Mouse (Mus musculus): ENCODE results near the gene Myl4. TPM values are rescaled to one million over a fixed set of nuclear protein-coding genes. Genes with fewer than 3 reads are reported as not detected.
"Not testable (repeated sequence)": the region's sequence is repeated elsewhere in the genome, so short reads cannot be mapped to it uniquely, and the experiment has no call there.

Gene Myl4
- polyA plus RNA-seq, 1 experiment, result 3.4 TPM

GRCm38 (mm10) chr11:104549438-104550405 is 741 bp upstream of the Myl4 start:
- peak; percentile 55 for DNase-seq (ENCODE audit: low read depth)
- no peak for TF ChIP-seq CTCF (IDR thresholded peaks at IDR 0.05; ENCODE audit: borderline replicate concordance, extremely low read depth, insufficient read depth, insufficient read length)

GRCm38 (mm10) chr11:104558065-104558464 is 7.6 kb downstream of the Myl4 start:
- TF ChIP-seq POLR2A (IDR thresholded peaks at IDR 0.05; ENCODE audit: borderline replicate concordance, extremely low read depth, insufficient read depth, insufficient read length, poor library complexity, severe bottlenecking) (no peak), CTCF (IDR thresholded peaks at IDR 0.05; ENCODE audit: borderline replicate concordance, extremely low read depth, insufficient read depth, insufficient read length) (no peak)
- no peak for DNase-seq (ENCODE audit: low read depth)

GRCm38 (mm10) chr11:104558651-104559403 is 8.4 kb downstream of the Myl4 start:
- TF ChIP-seq CTCF (IDR thresholded peaks at IDR 0.05; ENCODE audit: borderline replicate concordance, extremely low read depth, insufficient read depth, insufficient read length) (no peak), POLR2A (IDR thresholded peaks at IDR 0.05; ENCODE audit: borderline replicate concordance, extremely low read depth, insufficient read depth, insufficient read length, poor library complexity, severe bottlenecking) (no peak)

GRCm38 (mm10) chr11:104560971-104561370 is 10.5 kb downstream of the Myl4 start:
- TF ChIP-seq CTCF (IDR thresholded peaks at IDR 0.05; ENCODE audit: borderline replicate concordance, extremely low read depth, insufficient read depth, insufficient read length), result no peak
- no peak for TF ChIP-seq POLR2A (IDR thresholded peaks at IDR 0.05; ENCODE audit: borderline replicate concordance, extremely low read depth, insufficient read depth, insufficient read length, poor library complexity, severe bottlenecking)
- DNase-seq (ENCODE audit: low read depth), result no peak

More at GRCm38 (mm10) chr11:104558651-104559403, 8.4 kb downstream of the Myl4 start:
- no peak for DNase-seq (ENCODE audit: low read depth)

GRCm38 (mm10) chr11:104563496-104563895 is 13.0 kb downstream of the Myl4 start:
- TF ChIP-seq CTCF (IDR thresholded peaks at IDR 0.05; ENCODE audit: borderline replicate concordance, extremely low read depth, insufficient read depth, insufficient read length) (no peak), POLR2A (IDR thresholded peaks at IDR 0.05; ENCODE audit: borderline replicate concordance, extremely low read depth, insufficient read depth, insufficient read length, poor library complexity, severe bottlenecking) (no peak)
- DNase-seq (ENCODE audit: low read depth), result no peak

GRCm38 (mm10) chr11:104565172-104565571 is 14.7 kb downstream of the Myl4 start:
- DNase-seq (ENCODE audit: low read depth), result no peak
- TF ChIP-seq POLR2A (IDR thresholded peaks at IDR 0.05; ENCODE audit: borderline replicate concordance, extremely low read depth, insufficient read depth, insufficient read length, poor library complexity, severe bottlenecking) (no peak), CTCF (IDR thresholded peaks at IDR 0.05; ENCODE audit: borderline replicate concordance, extremely low read depth, insufficient read depth, insufficient read length) (no peak)

- TF ChIP-seq POLR2A (IDR thresholded peaks at IDR 0.05; ENCODE audit: borderline replicate concordance, extremely low read depth, insufficient read depth, insufficient read length, poor library complexity, severe bottlenecking), result no peak
- TF ChIP-seq CTCF (IDR thresholded peaks at IDR 0.05; ENCODE audit: borderline replicate concordance, extremely low read depth, insufficient read depth, insufficient read length), result no peak
These were observed 15.6 kb downstream of the Myl4 start for GRCm38 (mm10) chr11:104566097-104566496.

GRCm38 (mm10) chr11:104566796-104567195 is 16.3 kb downstream of the Myl4 start:
- TF ChIP-seq CTCF (IDR thresholded peaks at IDR 0.05; ENCODE audit: borderline replicate concordance, extremely low read depth, insufficient read depth, insufficient read length) (no peak), POLR2A (IDR thresholded peaks at IDR 0.05; ENCODE audit: borderline replicate concordance, extremely low read depth, insufficient read depth, insufficient read length, poor library complexity, severe bottlenecking) (no peak)
- DNase-seq (ENCODE audit: low read depth), result no peak

More at GRCm38 (mm10) chr11:104566097-104566496, 15.6 kb downstream of the Myl4 start:
- DNase-seq (ENCODE audit: low read depth), result no peak

GRCm38 (mm10) chr11:104567736-104568135 is 17.3 kb downstream of the Myl4 start:
- TF ChIP-seq POLR2A (IDR thresholded peaks at IDR 0.05; ENCODE audit: borderline replicate concordance, extremely low read depth, insufficient read depth, insufficient read length, poor library complexity, severe bottlenecking) (no peak), CTCF (IDR thresholded peaks at IDR 0.05; ENCODE audit: borderline replicate concordance, extremely low read depth, insufficient read depth, insufficient read length) (no peak)
- DNase-seq (ENCODE audit: low read depth), result no peak

GRCm38 (mm10) chr11:104568326-104568725 is 17.9 kb downstream of the Myl4 start:
- TF ChIP-seq POLR2A (IDR thresholded peaks at IDR 0.05; ENCODE audit: borderline replicate concordance, extremely low read depth, insufficient read depth, insufficient read length, poor library complexity, severe bottlenecking) (no peak), CTCF (IDR thresholded peaks at IDR 0.05; ENCODE audit: borderline replicate concordance, extremely low read depth, insufficient read depth, insufficient read length) (no peak)
- DNase-seq (ENCODE audit: low read depth), result no peak

GRCm38 (mm10) chr11:104570515-104570914 is 20.1 kb downstream of the Myl4 start:
- not testable (repeated sequence) for DNase-seq (ENCODE audit: low read depth)

- DNase-seq (ENCODE audit: low read depth), result peak; percentile 67
These were observed 20.9 kb downstream of the Myl4 start for GRCm38 (mm10) chr11:104571373-104571772.
